Mouse (Mus musculus) duodenum, adult 2 months (tissue): ENCODE data around the gene Gm28576. TPM values are rescaled to one million over a fixed set of nuclear protein-coding genes. Genes with fewer than 3 reads are reported as not detected.

ENCODE experiments used
- polyA plus RNA-seq: library from polyadenylated mRNA; depleted of rRNA; stranded (reverse); fragments of >200 nt; gene quantifications from 2 replicates; pipeline ENCODE4 v1.2.3, GENCODE M21; 2012; ENCODE audit warnings: low replicate concordance; rRNA removed

The Gm28576 gene
- polyA plus RNA-seq, result not detected in 2 replicates

GRCm38 (mm10) chrY:7722641-7723040 is at the start of gene Gm28576:
Gene Gm28576 (plus strand): TSS chrY:7722941.

Other genes with a start within 250 kb of the Gm28576 start
- not detected in 2 replicates for gene Gm20826, start 84.5 kb upstream of the Gm28576 start, polyA plus RNA-seq